Mouse (Mus musculus): ENCODE measurements at regions not wholly inside any gene's neighbourhood (a gene's known extent, or its start where the extent isn't known, plus 50 kb on each side); places are given as distances from the start of the nearest gene placed in this dataset.
A peak's percentile ranks its signal among the peaks of the same experiment; 100 is the strongest.

DNA sequence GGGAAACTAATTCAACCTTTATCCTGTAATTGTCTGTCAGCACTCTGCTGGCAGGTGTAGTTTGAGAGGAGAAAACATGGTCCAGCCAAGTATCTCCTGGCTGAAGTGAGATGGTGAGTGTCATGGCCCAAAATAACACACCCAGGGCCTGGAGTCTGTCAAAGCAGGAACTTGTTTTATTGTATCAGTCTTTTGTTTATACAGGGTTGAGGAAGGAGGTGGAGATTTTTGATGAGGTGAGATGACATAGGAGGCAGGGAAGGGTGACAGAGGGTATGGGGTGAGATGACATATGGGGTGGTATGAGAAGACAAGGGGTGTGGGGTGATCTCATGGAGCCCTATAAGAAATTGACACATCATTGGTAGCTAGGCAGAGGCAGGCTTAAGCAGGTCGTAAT, 395.6 kb upstream of the Smc2 start:
- Histone ChIP-seq H3K36me3 (ENCODE audit: control insufficient read depth, insufficient read depth, low read length) (no peaks in the 10 kb centered on the region), H3K27me3 (ENCODE audit: control insufficient read depth, insufficient read depth, low read length) (no peaks in the 10 kb centered on the region), H3K4me1 (ENCODE audit: control insufficient read depth, insufficient read depth, low read length) (no peaks in the 10 kb centered on the region), H3K9ac (replicated peaks; ENCODE audit: low read length) (no peak overlapping the region), H3K4me3 (replicated peaks; ENCODE audit: low read depth, low read length) (no peak overlapping the region), H3K9me3 (ENCODE audit: control insufficient read depth, low read length) (no peaks in the 10 kb centered on the region), H3K4me2 (ENCODE audit: low read length) (no peak overlapping the region), H3K27ac (replicated peaks; ENCODE audit: low read depth, low read length) (no peak overlapping the region)
- 86% methylated on average over 1 of the region's 1 CpGs for WGBS
- DNase-seq (no peak), ATAC-seq (ENCODE audit: low FRiP score, low TSS enrichment) (no peak)

DNA sequence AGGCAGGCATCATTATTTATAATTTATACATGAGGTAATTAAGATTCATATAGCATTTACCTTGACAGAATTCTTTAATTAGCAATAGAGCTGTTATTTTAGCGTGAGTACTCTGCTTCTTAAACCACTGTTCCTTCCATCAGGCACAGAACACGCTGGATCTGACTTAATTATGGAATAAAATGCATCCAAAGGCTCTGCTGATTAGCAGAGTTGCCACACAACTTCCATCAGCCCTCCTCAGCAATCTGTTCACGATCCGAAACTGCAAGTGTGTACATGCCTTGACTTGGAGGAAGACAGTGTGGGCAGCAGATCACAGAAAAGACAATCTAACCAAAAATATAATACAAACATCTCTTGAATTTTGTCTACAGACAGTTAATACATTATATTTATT, 388.1 kb upstream of the Smc2 start:
- Histone ChIP-seq H3K4me3 (replicated peaks; ENCODE audit: low read depth, low read length) (no peak overlapping the region), H3K27me3 (ENCODE audit: control insufficient read depth, insufficient read depth, low read length) (no peaks in the 10 kb centered on the region), H3K4me2 (ENCODE audit: low read length) (no peak overlapping the region), H3K36me3 (ENCODE audit: control insufficient read depth, insufficient read depth, low read length) (no peaks in the 10 kb centered on the region), H3K9ac (replicated peaks; ENCODE audit: low read length) (no peak overlapping the region), H3K27ac (replicated peaks; ENCODE audit: low read depth, low read length) (no peak overlapping the region), H3K9me3 (ENCODE audit: control insufficient read depth, low read length) (no peaks in the 10 kb centered on the region), H3K4me1 (ENCODE audit: control insufficient read depth, insufficient read depth, low read length) (no peaks in the 10 kb centered on the region)
- no peak for ATAC-seq (ENCODE audit: low FRiP score, low TSS enrichment)
- 74% methylated on average over 4 of the region's 4 CpGs for WGBS
- no peak for DNase-seq

DNA sequence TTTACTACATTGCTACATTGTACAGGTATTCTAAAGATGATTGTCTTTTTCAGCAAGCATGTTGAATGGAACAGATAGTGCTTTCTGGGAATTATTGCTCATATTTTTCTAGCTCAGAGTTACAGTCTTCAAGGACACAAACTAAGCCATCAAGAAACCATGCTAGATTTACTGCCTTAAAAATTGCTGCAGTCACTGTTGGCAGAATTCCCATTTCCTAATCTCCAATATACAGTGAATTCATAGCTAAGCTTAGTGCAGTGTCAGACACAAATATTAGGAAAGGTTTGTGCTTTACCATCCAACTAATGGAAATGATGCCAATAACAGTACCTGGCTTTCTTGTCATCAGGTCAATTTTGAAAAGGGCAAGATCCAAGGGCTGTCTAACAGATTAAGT, 383.0 kb upstream of the Smc2 start:
- ATAC-seq (ENCODE audit: low FRiP score, low TSS enrichment) (no peak), DNase-seq (peak; percentile 32)
- Histone ChIP-seq H3K4me2 (ENCODE audit: low read length) (no peak overlapping the region), H3K27ac (replicated peaks; ENCODE audit: low read depth, low read length) (no peak overlapping the region), H3K9me3 (ENCODE audit: control insufficient read depth, low read length) (no peaks in the 10 kb centered on the region), H3K4me1 (ENCODE audit: control insufficient read depth, insufficient read depth, low read length) (no peaks in the 10 kb centered on the region), H3K27me3 (ENCODE audit: control insufficient read depth, insufficient read depth, low read length) (no peaks in the 10 kb centered on the region), H3K4me3 (replicated peaks; ENCODE audit: low read depth, low read length) (no peak overlapping the region), H3K36me3 (ENCODE audit: control insufficient read depth, insufficient read depth, low read length) (no peaks in the 10 kb centered on the region), H3K9ac (replicated peaks; ENCODE audit: low read length) (no peak overlapping the region)

DNA sequence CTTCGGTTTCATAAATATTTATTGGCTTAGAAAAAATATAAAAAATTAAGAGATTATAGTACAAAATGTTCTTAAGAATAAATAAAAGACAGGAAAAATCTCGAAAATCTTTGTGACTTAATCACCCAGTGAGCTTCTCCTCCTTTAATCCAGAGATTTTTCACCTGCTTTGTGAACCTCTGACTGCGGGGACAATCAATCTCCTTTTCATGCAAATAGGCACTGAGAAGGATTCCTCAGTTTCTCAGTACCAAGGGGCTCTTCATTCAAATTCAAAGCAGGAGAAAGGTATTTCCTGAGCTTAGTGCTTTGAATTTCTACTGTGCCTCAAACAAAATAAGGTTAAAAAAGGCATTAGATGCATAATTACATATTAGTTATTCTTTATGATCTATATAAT, 379.0 kb upstream of the Smc2 start:
- 47% methylated on average over 3 of the region's 3 CpGs for WGBS

DNA sequence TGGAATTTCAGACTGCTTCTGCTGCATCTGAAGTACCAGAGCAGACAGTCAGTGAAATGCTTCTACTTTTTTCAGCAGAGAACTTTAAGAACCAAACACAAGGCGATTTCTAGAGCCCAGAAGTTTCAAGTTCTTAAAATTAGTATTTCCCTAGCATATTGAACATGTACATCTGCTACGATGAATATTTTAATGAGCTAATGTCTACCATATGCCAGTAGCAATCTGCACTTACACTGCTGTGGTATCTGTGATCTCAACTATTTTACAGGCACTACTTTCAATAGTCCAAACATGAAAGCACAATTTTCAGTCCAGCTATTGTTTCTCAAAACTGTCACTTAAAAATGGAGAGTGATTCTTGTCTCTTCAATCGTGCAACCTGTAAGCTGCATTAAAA, 339.9 kb upstream of the Smc2 start:
- no peak for DNase-seq
- Histone ChIP-seq H3K27me3 (ENCODE audit: control insufficient read depth, insufficient read depth, low read length) (no peaks in the 10 kb centered on the region), H3K27ac (replicated peaks; ENCODE audit: low read depth, low read length) (no peak overlapping the region)

More for the DNA sequence above, 379.0 kb upstream of the Smc2 start:
- H3K9me3 ChIP-seq (ENCODE audit: control insufficient read depth, low read length): no peaks in the 10 kb centered on the region
- no peaks in the 10 kb centered on the region for H3K36me3 ChIP-seq (ENCODE audit: control insufficient read depth, insufficient read depth, low read length)
- H3K27me3 ChIP-seq (ENCODE audit: control insufficient read depth, insufficient read depth, low read length): no peaks in the 10 kb centered on the region
- DNase-seq: no peak
- H3K4me1 ChIP-seq (ENCODE audit: control insufficient read depth, insufficient read depth, low read length): no peaks in the 10 kb centered on the region
- ATAC-seq (ENCODE audit: low FRiP score, low TSS enrichment): no peak
- H3K4me2 ChIP-seq (ENCODE audit: low read length): no peak overlapping the region
- no peak overlapping the region for H3K4me3 ChIP-seq (replicated peaks; ENCODE audit: low read depth, low read length)
- H3K9ac ChIP-seq (replicated peaks; ENCODE audit: low read length): no peak overlapping the region
- H3K27ac ChIP-seq (replicated peaks; ENCODE audit: low read depth, low read length): no peak overlapping the region

DNA sequence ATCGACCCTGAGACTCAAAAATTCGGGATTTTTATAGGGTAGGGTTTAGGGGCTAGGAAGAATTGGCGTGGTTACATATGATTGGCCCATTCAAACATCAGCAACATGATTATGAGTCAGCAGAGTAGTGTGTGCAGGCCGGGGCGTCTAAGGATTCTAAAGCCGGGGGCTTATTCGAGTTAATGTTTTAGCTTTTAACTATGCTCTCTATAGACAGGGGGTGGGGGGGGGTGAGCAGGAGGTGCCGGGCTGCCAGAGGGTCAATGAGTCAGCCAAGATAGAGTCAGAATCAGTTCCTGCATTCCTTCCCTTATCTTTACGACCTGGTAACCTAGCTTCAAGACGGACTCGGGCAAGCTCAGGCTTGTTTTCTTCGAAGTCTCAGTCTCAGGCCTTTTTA, 333.2 kb upstream of the Smc2 start:
- Histone ChIP-seq H3K27me3 (ENCODE audit: control insufficient read depth, insufficient read depth, low read length) (no peaks in the 10 kb centered on the region), H3K9ac (replicated peaks; ENCODE audit: low read length) (no peak overlapping the region), H3K4me2 (ENCODE audit: low read length) (no peak overlapping the region), H3K36me3 (ENCODE audit: control insufficient read depth, insufficient read depth, low read length) (no peaks in the 10 kb centered on the region), H3K4me1 (ENCODE audit: control insufficient read depth, insufficient read depth, low read length) (no peaks in the 10 kb centered on the region), H3K9me3 (ENCODE audit: control insufficient read depth, low read length) (no peaks in the 10 kb centered on the region), H3K27ac (replicated peaks; ENCODE audit: low read depth, low read length) (no peak overlapping the region), H3K4me3 (replicated peaks; ENCODE audit: low read depth, low read length) (no peak overlapping the region)
- DNase-seq (no peak), ATAC-seq (ENCODE audit: low FRiP score, low TSS enrichment) (no peak)
- WGBS: 90% methylated on average over 12 of the region's 12 CpGs

More for the DNA sequence above, 339.9 kb upstream of the Smc2 start:
- ATAC-seq (ENCODE audit: low FRiP score, low TSS enrichment): no peak
- Histone ChIP-seq H3K36me3 (ENCODE audit: control insufficient read depth, insufficient read depth, low read length) (no peaks in the 10 kb centered on the region), H3K4me3 (replicated peaks; ENCODE audit: low read depth, low read length) (no peak overlapping the region), H3K9me3 (ENCODE audit: control insufficient read depth, low read length) (no peaks in the 10 kb centered on the region), H3K9ac (replicated peaks; ENCODE audit: low read length) (no peak overlapping the region), H3K4me1 (ENCODE audit: control insufficient read depth, insufficient read depth, low read length) (no peaks in the 10 kb centered on the region), H3K4me2 (ENCODE audit: low read length) (no peak overlapping the region)
- WGBS: 81% methylated on average over 3 of the region's 3 CpGs

DNA sequence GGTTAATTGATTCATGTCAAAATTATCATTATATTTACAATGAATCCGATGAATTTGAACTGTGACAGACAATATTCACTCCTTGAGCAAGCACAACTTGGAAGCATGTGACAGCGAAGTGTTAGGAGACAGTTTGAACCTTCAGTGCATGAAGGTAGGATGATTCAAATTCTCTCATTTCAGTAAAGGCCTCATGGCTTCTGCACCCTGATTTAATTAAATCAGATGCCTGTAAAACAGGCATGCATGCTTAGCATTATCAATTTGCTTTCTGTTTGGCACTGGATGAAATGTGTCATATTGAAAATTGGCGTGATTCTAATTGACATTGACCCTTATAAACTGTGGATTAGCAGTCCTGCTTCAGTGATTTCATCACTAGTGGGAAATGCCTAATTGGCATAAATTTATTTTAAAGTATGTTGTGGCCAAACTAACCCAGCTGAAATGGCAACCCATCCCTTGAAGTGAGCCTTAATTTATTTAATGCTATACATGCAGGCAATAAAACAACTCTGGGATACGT, 321.2 kb upstream of the Smc2 start:
- no peak for ATAC-seq (ENCODE audit: low FRiP score, low TSS enrichment)
- Histone ChIP-seq H3K9ac (replicated peaks; ENCODE audit: low read length) (no peak overlapping the region), H3K27ac (replicated peaks; ENCODE audit: low read depth, low read length) (no peak overlapping the region), H3K27me3 (ENCODE audit: control insufficient read depth, insufficient read depth, low read length) (no peaks in the 10 kb centered on the region), H3K4me3 (replicated peaks; ENCODE audit: low read depth, low read length) (no peak overlapping the region), H3K9me3 (ENCODE audit: control insufficient read depth, low read length) (no peaks in the 10 kb centered on the region), H3K36me3 (ENCODE audit: control insufficient read depth, insufficient read depth, low read length) (no peaks in the 10 kb centered on the region), H3K4me1 (ENCODE audit: control insufficient read depth, insufficient read depth, low read length) (no peaks in the 10 kb centered on the region), H3K4me2 (ENCODE audit: low read length) (no peak overlapping the region)
- peak; percentile 7 for DNase-seq
- WGBS: 71% methylated on average over 4 of the region's 4 CpGs

DNA sequence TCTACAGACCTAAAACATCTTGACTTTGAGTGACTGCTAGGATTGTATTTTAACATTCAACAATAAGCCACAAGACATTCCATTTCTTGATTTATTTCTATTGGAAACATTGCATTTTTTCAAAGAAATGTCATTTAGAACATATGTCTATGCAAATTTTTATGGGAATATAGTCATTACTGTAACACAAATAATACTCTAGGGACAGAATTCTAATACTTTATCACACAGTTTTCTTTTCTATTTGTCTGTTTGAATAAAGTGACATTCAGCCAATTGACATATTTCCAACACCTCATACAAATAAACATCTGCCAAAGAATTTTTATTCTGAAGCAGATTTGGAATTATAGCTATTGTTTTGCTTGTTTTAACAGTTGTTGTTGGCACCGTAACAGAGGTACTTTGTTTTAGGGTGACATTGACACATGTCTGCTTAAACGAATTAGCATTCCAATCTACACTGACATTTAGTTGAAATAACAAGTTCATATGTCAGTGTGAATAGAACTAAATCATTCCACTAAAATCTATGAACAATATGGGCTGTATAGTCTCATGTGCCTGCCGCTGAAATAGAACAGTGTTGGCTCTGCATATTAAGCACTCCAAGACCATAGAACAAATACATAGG, 320.5 kb upstream of the Smc2 start:
- Histone ChIP-seq H3K27ac (replicated peaks; ENCODE audit: low read depth, low read length) (no peak overlapping the region), H3K4me2 (ENCODE audit: low read length) (no peak overlapping the region), H3K9ac (replicated peaks; ENCODE audit: low read length) (no peak overlapping the region), H3K4me3 (replicated peaks; ENCODE audit: low read depth, low read length) (no peak overlapping the region), H3K27me3 (ENCODE audit: control insufficient read depth, insufficient read depth, low read length) (no peaks in the 10 kb centered on the region), H3K4me1 (ENCODE audit: control insufficient read depth, insufficient read depth, low read length) (no peaks in the 10 kb centered on the region), H3K9me3 (ENCODE audit: control insufficient read depth, low read length) (no peaks in the 10 kb centered on the region), H3K36me3 (ENCODE audit: control insufficient read depth, insufficient read depth, low read length) (no peaks in the 10 kb centered on the region)
- DNase-seq: peak; percentile 3
- WGBS: 71% methylated on average over 3 of the region's 3 CpGs
- ATAC-seq (ENCODE audit: low FRiP score, low TSS enrichment): no peak

DNA sequence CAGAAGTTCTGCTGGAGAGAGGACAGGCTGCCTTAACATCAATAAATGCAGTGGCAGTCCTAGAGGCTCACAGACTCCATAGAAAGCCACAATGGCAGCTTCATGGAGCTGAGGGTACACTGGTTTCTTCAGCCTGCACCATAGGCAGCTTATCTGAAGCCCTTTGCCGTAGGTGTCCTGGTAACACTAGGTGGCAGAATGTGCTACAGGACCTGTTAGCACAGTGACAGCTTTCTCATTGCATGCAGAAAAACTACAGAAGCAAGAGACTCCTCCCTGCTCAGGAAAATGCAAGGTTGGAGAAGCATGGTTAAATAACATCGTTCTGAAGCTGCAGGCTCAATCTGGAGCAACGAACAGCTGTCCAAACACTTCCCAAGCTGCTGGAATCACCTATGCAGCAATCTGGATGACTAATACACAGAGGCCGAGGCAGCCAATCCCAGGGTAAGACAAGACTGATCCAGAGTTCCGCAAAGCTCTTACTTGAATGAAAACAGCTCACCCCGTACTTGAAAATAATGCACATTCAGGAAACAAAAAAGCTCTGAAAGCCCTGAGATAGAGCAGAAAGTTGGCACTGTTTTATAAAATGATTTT, 286.4 kb upstream of the Smc2 start:
- Histone ChIP-seq H3K9me3 (ENCODE audit: control insufficient read depth, low read length) (no peaks in the 10 kb centered on the region), H3K27me3 (ENCODE audit: control insufficient read depth, insufficient read depth, low read length) (no peaks in the 10 kb centered on the region), H3K27ac (replicated peaks; ENCODE audit: low read depth, low read length) (no peak overlapping the region), H3K36me3 (ENCODE audit: control insufficient read depth, insufficient read depth, low read length) (no peaks in the 10 kb centered on the region), H3K4me3 (replicated peaks; ENCODE audit: low read depth, low read length) (no peak overlapping the region), H3K9ac (replicated peaks; ENCODE audit: low read length) (no peak overlapping the region), H3K4me2 (ENCODE audit: low read length) (no peak overlapping the region), H3K4me1 (ENCODE audit: control insufficient read depth, insufficient read depth, low read length) (no peaks in the 10 kb centered on the region)
- 79% methylated on average over 6 of the region's 6 CpGs for WGBS
- ATAC-seq (ENCODE audit: low FRiP score, low TSS enrichment) (no peak), DNase-seq (peak; percentile 21)
